Mouse (Mus musculus): ENCODE measurements around the gene Olfr556. TPM values are rescaled to one million over a fixed set of nuclear protein-coding genes. Genes with fewer than 3 reads are reported as not detected.
"Not testable (repeated sequence)": the region's sequence is repeated elsewhere in the genome, so short reads cannot be mapped to it uniquely, and the experiment has no call there.

Gene Olfr556
- total RNA-seq (2021), result not detected
- long read RNA-seq, experiment 1, result 0 reads
- long read RNA-seq, experiment 2, result 0 reads

DNA sequence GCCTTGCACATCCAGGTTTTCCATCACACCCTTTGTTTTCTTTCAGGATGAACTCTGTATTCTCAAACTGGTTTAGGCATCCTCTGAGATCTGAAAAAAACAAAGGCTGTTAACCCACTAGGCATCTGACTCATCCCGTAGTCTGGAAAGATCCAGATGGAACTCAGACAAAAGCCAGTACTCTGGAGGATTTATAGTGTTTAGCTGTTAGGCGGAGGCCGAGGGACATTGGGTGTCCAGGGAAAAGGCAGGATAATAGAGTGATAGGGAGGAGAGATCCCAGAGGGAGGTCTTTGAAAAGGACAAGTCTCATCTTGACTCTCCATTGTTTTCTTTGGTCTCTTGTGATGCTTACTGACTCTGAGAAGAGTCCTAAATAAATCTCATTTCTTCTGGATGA lies at the start of gene Olfr556:
TSS of gene Olfr556 (plus strand) at position 301 of the 400 bp plus-strand sequence.
- DNase-seq, result no peak

DNA sequence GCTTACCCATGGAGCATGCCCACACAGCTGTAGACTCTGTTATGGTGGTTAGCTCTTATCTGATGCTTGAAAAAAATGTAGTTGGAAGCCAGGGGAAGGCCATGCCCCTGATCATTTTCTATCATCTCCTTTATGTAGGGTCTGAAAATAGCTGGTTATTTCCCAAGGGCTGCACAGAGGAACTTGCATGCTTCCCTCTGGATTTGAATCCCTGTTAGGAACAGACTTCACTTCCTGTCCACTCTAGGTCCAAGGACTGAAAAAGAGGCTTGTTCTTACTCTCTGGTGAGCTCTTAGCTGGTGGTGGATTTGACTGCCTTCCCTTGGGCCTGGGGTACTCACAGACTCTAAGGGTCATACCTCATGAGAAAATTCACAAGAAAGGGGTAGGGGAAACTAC lies 46.6 kb upstream of the Olfr556 start, which contains the start of gene Olfr553:
TSS of gene Olfr553 (minus strand) at position 101 of the 400 bp plus-strand sequence.
- no peak for DNase-seq

DNA sequence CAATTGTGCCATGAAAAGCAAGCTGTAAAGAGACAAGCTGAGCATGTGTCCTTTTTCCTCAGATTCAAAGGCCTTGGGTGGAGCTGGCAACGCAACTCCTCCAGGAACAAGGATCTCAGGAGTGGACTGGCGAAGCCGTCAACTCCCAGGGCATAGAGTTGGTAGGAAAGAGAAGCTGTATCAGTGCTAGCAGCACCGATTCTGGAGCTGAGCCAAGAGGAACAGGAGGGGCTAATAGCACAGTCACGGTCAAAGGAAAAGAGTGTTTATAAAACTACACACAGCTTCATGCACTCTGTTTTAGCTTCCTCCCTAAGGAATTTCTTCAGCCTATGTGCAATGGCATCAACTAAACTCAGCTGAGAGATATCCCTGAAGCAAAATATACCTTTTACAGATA lies 45.1 kb upstream of the Olfr556 start:
- DNase-seq, result no peak

DNA sequence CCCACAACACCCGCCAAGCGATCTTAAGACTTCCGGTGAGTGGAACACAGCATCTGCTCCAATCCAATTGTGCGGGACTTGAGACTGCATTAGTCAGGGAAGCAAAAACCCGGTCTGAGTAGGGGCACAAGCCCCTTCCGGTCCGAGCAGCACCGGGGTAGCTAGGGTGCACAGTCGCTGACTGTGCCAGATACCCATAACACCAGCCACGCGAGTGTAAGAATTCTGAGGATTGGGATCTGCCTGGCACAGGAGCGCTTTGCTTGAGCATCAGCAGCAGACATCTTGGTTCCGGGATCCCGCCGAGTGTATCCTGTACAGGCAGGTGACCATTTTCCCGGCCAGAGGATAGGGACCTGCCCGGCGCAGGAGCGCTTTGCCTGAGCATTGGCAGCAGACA lies 44.3 kb upstream of the Olfr556 start:
- DNase-seq, result not testable (repeated sequence)

DNA sequence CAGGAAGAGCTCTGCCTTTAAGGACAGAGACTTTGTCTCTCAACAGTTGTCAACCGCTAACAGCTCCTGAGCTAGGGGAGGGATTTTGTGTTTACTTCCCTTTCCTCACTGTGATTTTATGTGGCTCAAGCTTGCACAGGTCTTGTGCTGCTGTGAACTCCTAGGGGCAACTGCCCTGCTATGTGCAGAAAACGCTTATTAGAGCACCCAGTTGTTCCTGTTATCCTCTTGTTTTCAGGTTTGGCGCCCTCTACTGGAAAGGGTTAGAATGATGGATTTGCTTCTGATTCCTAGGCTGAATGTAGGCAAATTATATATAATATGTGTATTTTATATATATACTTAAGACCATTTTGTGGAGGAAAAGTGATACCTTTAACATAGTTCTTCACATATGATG lies 28.0 kb upstream of the Olfr556 start:
- no peak for DNase-seq

DNA sequence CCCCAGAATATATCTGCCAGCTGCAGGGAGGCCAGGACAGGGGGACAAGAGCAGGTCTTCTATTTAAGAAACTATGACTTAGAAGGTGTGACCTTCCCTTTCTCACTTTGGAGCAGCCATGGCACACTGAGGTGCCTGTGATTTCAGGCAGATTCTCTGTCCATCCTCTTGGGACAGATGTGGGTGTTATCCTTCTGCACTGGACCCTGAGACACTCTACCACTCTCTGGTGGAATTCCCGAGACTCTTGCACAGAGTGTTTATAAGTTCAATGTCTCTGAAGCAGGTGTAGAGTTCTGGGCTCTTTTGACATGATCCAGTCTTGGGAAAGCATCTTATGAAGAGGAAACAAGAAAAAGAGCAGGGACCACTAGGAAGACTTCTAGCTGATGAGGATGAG lies 26.6 kb upstream of the Olfr556 start, which contains the start of gene Olfr554:
TSS of gene Olfr554 (plus strand) at position 301 of the 400 bp plus-strand sequence.
- no peak for DNase-seq

DNA sequence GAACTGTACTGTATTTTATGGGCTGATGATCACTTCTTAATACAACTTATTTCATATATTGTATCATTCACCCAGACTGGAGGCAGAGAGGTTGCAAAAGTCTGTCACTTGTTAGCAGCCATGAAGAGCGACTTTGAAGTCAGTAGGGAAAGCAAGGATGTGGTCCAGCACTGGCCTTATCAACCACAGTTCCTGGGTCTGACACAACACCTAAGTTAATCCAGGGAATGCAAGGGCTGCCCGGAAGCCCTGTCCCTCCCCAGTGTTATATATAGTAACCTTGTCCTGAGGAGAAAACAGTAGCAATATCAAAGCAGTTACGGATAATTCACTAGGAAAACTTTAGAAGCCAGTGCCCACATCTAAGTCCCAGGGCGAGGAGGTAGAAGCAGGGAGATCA lies 19.8 kb upstream of the Olfr556 start:
- not testable (repeated sequence) for DNase-seq

DNA sequence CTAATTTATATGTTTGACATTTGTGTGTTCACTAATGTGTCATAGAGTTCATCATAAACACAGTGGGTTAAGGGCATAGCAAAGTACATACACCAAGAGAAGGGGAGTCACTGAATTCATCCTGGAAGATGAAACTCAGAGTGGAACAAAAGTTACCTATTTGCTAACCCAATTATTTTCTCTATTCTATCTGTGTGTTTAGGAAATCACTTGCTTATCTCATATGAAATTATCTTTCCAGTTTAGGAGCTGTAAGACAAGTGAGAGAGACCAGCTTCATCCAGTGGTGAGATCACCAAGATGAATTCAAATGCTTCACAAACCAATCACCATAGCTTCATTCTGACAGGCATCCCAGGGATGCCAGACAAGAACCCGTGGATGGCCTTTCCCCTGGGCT lies 6.2 kb upstream of the Olfr556 start, which contains the start of gene Olfr555:
TSS of gene Olfr555 (plus strand) at position 301 of the 400 bp plus-strand sequence.
- DNase-seq, result no peak

DNA sequence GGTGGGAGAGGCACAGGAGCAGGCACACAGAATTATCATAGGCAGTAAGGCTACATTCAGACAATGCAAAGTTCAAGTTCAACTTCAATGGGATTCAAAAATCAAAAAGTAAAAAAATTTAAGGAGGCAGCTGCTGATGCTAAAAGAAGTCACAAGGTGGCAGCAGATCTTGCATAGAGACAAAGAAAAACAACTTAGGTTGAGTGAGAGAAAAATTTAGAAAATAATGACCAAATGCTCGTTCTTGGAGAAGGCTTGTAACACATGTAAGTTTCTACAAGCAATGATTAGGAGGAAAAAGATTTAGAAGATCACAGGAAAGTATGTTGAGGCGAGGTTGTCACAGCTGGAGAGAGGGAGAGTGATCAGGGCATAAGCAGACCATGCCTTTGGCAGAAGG lies 679 bp downstream of the Olfr556 start:
- no peak for DNase-seq

DNA sequence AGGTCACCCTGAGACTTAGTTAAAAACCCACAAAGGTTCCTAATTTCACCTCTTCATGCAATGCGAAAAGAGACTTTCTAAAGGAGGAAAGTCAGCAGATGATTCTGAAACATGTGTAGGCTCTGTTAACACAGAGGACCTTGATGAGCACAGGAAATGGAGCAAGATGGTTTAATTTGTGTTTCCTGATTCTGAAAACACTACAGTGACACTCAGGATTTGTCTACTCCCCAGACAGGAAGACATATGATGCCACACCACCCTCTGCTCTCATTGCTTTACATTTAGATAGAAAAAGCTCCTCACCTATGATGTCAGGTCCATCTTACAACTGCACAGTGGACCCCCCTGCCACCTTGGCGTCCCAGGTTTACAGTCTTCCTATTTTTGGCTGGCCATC lies 11.5 kb downstream of the Olfr556 start:
- no peak for DNase-seq

DNA sequence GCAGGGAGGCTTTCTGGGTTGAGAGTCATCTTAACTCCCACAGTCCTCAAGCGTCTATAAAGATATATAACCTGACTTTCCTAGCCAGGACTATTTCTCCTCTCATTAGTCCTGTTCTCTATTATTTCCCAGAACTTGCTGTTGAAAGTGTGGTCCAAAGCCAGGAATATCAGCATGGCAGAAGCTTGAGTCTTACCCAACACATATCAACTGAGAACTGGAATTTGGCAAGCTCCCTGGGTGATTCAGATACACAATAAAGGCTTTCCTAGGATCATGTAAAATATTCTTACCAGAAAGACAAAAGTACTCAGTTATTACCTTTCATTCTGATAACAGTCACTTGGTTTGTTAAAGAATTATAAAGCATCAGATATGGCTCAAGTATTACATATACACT lies 17.2 kb downstream of the Olfr556 start:
- no peak for DNase-seq

DNA sequence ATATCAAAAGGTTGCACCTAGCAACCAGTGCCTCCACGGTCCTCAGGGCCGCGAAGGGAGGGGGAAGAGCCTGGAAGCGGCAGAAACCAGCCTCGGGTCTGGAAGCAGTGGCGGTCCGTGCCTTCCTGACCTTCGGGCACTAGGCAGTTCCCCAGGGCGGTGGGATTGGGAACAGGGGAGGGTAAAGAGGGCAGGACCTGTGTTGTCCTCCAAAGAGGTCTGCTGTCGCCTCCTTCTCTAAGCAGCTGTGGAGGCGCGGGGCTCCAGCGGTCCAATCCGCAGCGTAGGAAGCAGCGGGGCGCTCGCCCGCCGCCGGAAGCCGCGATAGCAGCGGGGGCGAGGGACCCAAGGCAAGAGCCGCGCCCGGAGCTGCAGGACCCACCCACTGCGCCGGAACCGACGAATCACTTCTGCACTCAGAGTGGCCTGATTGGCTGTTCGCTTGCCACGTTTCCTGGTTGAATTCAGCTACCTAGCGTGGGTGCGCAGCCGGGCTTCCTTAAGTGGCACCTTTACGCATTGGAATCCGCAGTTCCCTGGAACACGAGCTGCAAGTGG lies 22.3 kb downstream of the Olfr556 start, which contains the start of gene Trim68:
TSS of gene Trim68 (minus strand) at position 384 of the 558 bp plus-strand sequence.
- DNase-seq, result peak; percentile 92

DNA sequence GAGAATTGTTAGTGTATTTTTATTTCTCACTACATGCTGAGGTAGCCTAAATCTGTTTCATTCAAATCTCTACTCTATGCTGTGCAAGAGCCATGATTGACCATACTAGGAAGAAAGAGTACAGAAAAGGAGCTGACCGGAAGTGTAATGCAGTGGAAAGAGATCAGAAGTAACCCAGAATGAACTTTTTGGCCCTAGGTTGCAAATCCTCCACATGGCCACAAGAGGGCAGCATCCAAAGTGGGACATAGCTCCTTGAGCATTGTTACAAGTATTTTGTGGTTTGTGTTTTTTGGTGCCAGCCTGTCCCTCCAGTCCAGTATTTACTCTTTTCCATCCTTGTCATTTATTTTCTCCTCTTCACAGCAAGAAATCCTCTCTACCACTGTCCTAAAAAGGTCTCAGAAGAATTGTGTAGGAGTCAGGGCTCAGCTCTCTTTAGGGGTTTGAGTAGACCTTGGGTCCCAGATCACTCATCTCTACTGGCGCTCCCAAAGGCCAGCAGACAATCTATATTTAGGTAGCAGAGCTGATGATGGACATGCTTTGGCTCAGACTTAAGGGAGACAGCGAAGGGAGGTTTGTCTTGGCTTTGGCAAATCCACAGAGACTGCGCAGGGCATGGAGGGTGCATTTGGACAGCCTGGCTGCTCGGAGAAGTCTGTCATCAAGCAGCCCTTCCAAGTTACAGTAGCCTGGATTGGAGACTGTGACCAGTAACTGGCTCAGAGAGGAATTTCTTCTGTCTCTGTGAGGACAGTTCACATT lies 30.8 kb downstream of the Olfr556 start, which contains the start of gene Olfr557:
TSS of gene Olfr557 (plus strand) at position 553 of the 768 bp plus-strand sequence.
- no peak for DNase-seq

DNA sequence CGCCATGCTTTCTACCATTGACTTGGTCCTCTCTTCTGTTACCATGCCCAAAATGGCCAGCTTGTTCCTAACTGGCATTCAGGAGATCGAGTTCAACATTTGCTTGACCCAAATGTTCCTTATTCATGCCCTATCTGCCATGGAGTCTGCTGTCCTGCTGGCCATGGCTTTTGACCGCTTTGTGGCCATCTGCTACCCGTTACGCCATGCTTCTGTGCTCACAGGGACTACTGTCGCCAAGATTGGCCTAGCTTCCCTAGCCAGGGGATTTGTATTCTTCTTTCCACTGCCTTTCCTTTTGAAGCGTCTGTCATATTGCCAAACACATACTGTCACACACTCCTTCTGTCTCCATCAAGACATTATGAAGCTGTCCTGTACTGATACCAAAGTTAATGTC lies 33.8 kb downstream of the Olfr556 start:
- no peak for DNase-seq

DNA sequence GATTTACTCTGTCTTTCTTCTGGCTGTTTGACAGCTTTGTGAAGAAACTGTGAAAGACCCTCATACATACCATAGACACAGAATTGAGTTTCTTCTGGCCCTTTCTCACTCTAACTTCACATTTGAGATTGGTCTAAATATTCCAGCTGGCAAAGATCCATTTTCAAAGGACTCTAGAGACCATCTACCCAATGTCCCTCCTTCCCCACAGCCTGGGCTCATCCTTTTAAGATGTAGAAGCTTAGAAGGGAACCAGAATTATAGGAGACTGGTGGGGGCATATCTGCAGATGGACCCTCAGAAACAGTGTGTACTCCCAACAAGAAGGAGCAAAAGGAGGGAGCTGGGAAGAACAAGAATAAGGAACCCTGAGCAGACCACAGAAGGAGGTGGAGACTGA lies 37.2 kb downstream of the Olfr556 start, which contains the start of gene Olfr558:
TSS of gene Olfr558 (plus strand) at position 301 of the 400 bp plus-strand sequence.
- no peak for DNase-seq

DNA sequence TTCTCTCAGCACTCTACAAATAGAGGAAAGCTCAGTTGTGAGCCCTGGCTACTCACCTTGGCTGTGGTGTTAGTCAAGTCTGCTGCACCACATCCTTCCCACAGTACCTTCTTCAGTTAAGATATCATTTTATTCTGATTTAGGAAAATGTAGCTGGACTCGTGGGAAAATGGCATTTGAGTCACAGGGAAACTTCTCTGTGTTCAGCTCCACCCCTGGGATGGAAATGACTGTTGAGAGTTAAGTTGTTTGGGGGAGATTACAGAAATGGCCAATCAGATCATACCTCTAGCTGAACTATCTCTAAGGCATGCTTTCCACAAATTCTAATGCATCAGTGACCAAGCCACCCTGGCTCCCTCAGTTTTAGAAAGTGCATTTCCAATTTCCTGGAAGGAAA lies 54.3 kb downstream of the Olfr556 start, which contains the start of gene Olfr33:
TSS of gene Olfr33 (minus strand) at position 101 of the 400 bp plus-strand sequence.
- DNase-seq, result no peak

Other genes with a start within 250 kb of the Olfr556 start
- 10 to 100 TPM; 12.1 to 12.6 TPM for gene Rrm1, start 223.2 kb upstream of the Olfr556 start, total RNA-seq (2021)
- not detected for gene Olfr543, start 183.2 kb upstream of the Olfr556 start, total RNA-seq (2021)
- not detected for gene Olfr544, start 176.6 kb upstream of the Olfr556 start, total RNA-seq (2021)
- gene Olfr545, start 165.3 kb upstream of the Olfr556 start, total RNA-seq (2021), result not detected
- not detected for gene Olfr547, start 130.2 kb upstream of the Olfr556 start, total RNA-seq (2021)
- gene Olfr548-ps1, start 124.0 kb upstream of the Olfr556 start, total RNA-seq (2021), result not detected
- gene Olfr549, start 115.0 kb upstream of the Olfr556 start, total RNA-seq (2021), result not detected
- gene Trim21, start 99.4 kb upstream of the Olfr556 start, total RNA-seq (2021), result 1 to 10 TPM; 2.8 to 3.8 TPM
- under 1 TPM in 1 of 2 experiments, not detected in 1; 0.16 TPM for gene Olfr550, start 93.5 kb upstream of the Olfr556 start, total RNA-seq (2021)
- gene Olfr551, start 73.0 kb upstream of the Olfr556 start, total RNA-seq (2021), result not detected
- gene Olfr552, start 67.1 kb upstream of the Olfr556 start, total RNA-seq (2021), result under 1 TPM; 0.10 to 0.11 TPM
- not detected for gene Olfr553, start 46.7 kb upstream of the Olfr556 start, total RNA-seq (2021)
- gene Olfr554, start 26.5 kb upstream of the Olfr556 start, total RNA-seq (2021), result not detected
- gene Olfr555, start 6.1 kb upstream of the Olfr556 start, total RNA-seq (2021), result not detected
- 1 to 10 TPM; 4.0 to 4.1 TPM for gene Trim68, start 22.4 kb downstream of the Olfr556 start, total RNA-seq (2021)
- not detected for gene Olfr557, start 31.0 kb downstream of the Olfr556 start, total RNA-seq (2021)
- gene Olfr558, start 37.3 kb downstream of the Olfr556 start, total RNA-seq (2021), result 1 to 10 TPM; 1.4 to 1.8 TPM
- under 1 TPM in 1 of 2 experiments, not detected in 1; 0.31 TPM for gene Olfr33, start 54.2 kb downstream of the Olfr556 start, total RNA-seq (2021)
- not detected for gene Olfr559, start 62.6 kb downstream of the Olfr556 start, total RNA-seq (2021)
- not detected for gene Olfr560, start 94.5 kb downstream of the Olfr556 start, total RNA-seq (2021)
- under 1 TPM; 0.31 to 0.56 TPM for gene Olfr78, start 94.6 kb downstream of the Olfr556 start, total RNA-seq (2021)
- gene Olfr561, start 106.3 kb downstream of the Olfr556 start, total RNA-seq (2021), result not detected
- not detected for gene Olfr564, start 138.6 kb downstream of the Olfr556 start, total RNA-seq (2021)
- gene Olfr566, start 193.9 kb downstream of the Olfr556 start, total RNA-seq (2021), result not detected
- gene Olfr568, start 212.2 kb downstream of the Olfr556 start, total RNA-seq (2021), result not detected
- gene Olfr569, start 226.0 kb downstream of the Olfr556 start, total RNA-seq (2021), result not detected
- not detected for gene Olfr570, start 229.7 kb downstream of the Olfr556 start, total RNA-seq (2021)

Measured in gastrocnemius, postnatal 25 days (tissue).